8 mouse cellular contexts compared by ENCODE assay signal in the genomic region with DNA sequence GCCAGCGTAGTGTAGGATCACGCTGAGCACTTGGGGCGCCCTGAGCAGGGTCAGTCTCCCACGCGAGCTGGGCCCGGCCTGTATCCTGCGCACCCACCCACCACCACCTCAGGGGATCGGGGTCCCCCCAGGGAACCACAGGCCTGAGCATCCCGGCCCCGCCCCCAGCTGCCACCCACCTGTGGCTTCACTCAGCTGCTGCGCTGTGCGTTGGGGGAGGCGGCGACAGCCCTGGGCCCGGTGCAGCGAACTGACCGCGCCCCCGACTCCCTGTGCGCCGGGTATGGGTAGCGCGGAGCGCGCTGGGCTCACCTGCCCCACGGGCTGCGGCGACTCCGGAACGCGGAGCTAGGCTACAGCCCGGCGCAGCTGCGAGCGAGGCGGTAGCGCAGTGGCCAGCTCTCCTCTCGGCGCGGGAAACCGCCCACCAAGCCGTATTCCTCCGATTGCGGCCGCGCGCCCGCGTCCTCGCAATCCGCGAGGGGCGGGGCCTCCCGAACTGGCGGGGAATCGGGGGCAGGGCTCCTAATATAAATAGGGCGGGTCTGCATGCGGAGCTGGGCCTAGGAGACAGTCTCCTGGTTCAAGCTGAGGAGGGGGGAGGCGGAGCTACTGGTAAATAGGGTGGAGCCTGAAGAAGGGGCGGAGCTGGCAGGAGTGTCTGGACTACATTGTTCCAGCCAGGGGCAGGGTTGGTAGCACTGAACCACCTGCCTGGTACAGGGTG. TPM values are rescaled to one million over a fixed set of nuclear protein-coding genes. Genes with fewer than 3 reads are reported as not detected.
DNase-seq lines count a peak whose midpoint lies in the region; ATAC-seq and TF ChIP-seq lines count a peak whose summit lies in the region.

A gene (minus strand): TSS at position 448 of the 727 bp plus-strand sequence.

- H3K4me2 ChIP-seq in heart, embryonic 11.5 days: peak within 1 kb of the TSS; percentile 97
- H3K4me2 ChIP-seq in kidney, embryonic 15.5 days: peak within 1 kb of the TSS; percentile 99
- peak within 1 kb of the TSS; percentile 95 for H3K4me2 ChIP-seq in limb, embryonic 15.5 days
- H3K4me2 ChIP-seq in midbrain, embryonic 15.5 days: peak within 1 kb of the TSS; percentile 93

- WGBS in heart, embryonic 11.5 days (ENCODE audit: insufficient replicate concordance): under 1% methylated on average over 60 of the region's 60 CpGs
- WGBS in kidney, embryonic 15.5 days: 1% methylated on average over 60 of the region's 60 CpGs
- under 1% methylated on average over 60 of the region's 60 CpGs for WGBS in limb, embryonic 15.5 days
- under 1% methylated on average over 60 of the region's 60 CpGs for WGBS in midbrain, embryonic 15.5 days

- no peak within 1 kb of the TSS for H3K27ac ChIP-seq in heart, embryonic 11.5 days (ENCODE audit: low read depth, low read length)
- H3K27ac ChIP-seq in kidney, embryonic 15.5 days: no peak within 1 kb of the TSS
- H3K27ac ChIP-seq in limb, embryonic 15.5 days: no peak within 1 kb of the TSS
- peak within 1 kb of the TSS; percentile 23; the same call in 1 of the 2 replicates for H3K27ac ChIP-seq in midbrain, embryonic 15.5 days
- no peak within 1 kb of the TSS for H3K27ac ChIP-seq in testis, adult 2 months (ENCODE audit: control insufficient read depth, insufficient read depth, low read depth, low read length)

- peak within 1 kb of the TSS; percentile 61 for H3K9ac ChIP-seq in heart, embryonic 11.5 days (ENCODE audit: low read depth, low read length)
- H3K9ac ChIP-seq in kidney, embryonic 15.5 days: peak within 1 kb of the TSS; percentile 61
- H3K9ac ChIP-seq in limb, embryonic 15.5 days: peak within 1 kb of the TSS; percentile 31
- H3K9ac ChIP-seq in midbrain, embryonic 15.5 days: peak within 1 kb of the TSS; percentile 55

- no peaks in the 10 kb centered on the region for H3K9me3 ChIP-seq in heart, embryonic 11.5 days (replicated peaks; ENCODE audit: control insufficient read depth, low read length)
- no peaks in the 10 kb centered on the region for H3K9me3 ChIP-seq in kidney, embryonic 15.5 days (replicated peaks)
- H3K9me3 ChIP-seq in limb, embryonic 15.5 days: no peaks in the 10 kb centered on the region
- no peaks in the 10 kb centered on the region for H3K9me3 ChIP-seq in midbrain, embryonic 15.5 days

- H3K4me1 ChIP-seq in heart, embryonic 11.5 days (ENCODE audit: control insufficient read depth, insufficient read depth, low read length): peaks cover 15% of the 10 kb centered on the region
- H3K4me1 ChIP-seq in kidney, embryonic 15.5 days: peaks cover 31% of the 10 kb centered on the region
- peaks cover 28% of the 10 kb centered on the region for H3K4me1 ChIP-seq in limb, embryonic 15.5 days
- H3K4me1 ChIP-seq in midbrain, embryonic 15.5 days: peaks cover 27% of the 10 kb centered on the region
- peaks cover 25% of the 10 kb centered on the region for H3K4me1 ChIP-seq in testis, adult 2 months (ENCODE audit: control insufficient read depth, insufficient read depth, low read length)

- no peaks in the 10 kb centered on the region for H3K36me3 ChIP-seq in heart, embryonic 11.5 days (ENCODE audit: control insufficient read depth, insufficient read depth, low read length)
- H3K36me3 ChIP-seq in kidney, embryonic 15.5 days: no peaks in the 10 kb centered on the region
- H3K36me3 ChIP-seq in limb, embryonic 15.5 days: no peaks in the 10 kb centered on the region
- no peaks in the 10 kb centered on the region for H3K36me3 ChIP-seq in midbrain, embryonic 15.5 days (replicated peaks)
- no peaks in the 10 kb centered on the region for H3K36me3 ChIP-seq in testis, adult 2 months (ENCODE audit: control insufficient read depth, insufficient read depth, low read length)

- no peak for TF ChIP-seq POLR2A in testis, adult 2 months (IDR thresholded peaks at IDR 0.05; ENCODE audit: control insufficient read depth, low read depth, low read length)

- peaks cover 42% of the 10 kb centered on the region for H3K27me3 ChIP-seq in heart, embryonic 11.5 days (ENCODE audit: control insufficient read depth, insufficient read depth, low read length)
- H3K27me3 ChIP-seq in kidney, embryonic 15.5 days: peaks cover 39% of the 10 kb centered on the region
- H3K27me3 ChIP-seq in limb, embryonic 15.5 days: peaks cover 53% of the 10 kb centered on the region
- peaks cover 28% of the 10 kb centered on the region for H3K27me3 ChIP-seq in midbrain, embryonic 15.5 days (replicated peaks)
- no peaks in the 10 kb centered on the region for H3K27me3 ChIP-seq in testis, adult 2 months (ENCODE audit: control insufficient read depth, insufficient read depth, low read length)

- peak; percentile 51 for DNase-seq in urinary bladder, postnatal 14 days (ENCODE audit: low spot score)
- no peak for DNase-seq in urinary bladder, postnatal 10 days (ENCODE audit: low spot score)
- DNase-seq in embryo, embryonic 11.5 days (ENCODE audit: low read depth, low spot score): peak; percentile 67

- no peak for TF ChIP-seq CTCF in testis, adult 2 months (IDR thresholded peaks at IDR 0.05; ENCODE audit: control insufficient read depth, insufficient read depth, insufficient replicate concordance, low read depth, low read length)

- ATAC-seq in heart, embryonic 11.5 days (replicated peaks; ENCODE audit: insufficient number of reproducible peaks, low FRiP score, low TSS enrichment): peak; percentile 74
- peak; percentile 90 for ATAC-seq in kidney, embryonic 15.5 days (replicated peaks; ENCODE audit: low FRiP score)
- ATAC-seq in limb, embryonic 15.5 days (ENCODE audit: insufficient number of reproducible peaks, low FRiP score, low TSS enrichment, low read depth): peak; percentile 56
- peak; percentile 93 for ATAC-seq in midbrain, embryonic 15.5 days (replicated peaks)

- peak within 1 kb of the TSS; percentile 49 for H3K4me3 ChIP-seq in heart, embryonic 11.5 days (ENCODE audit: low read depth, low read length)
- H3K4me3 ChIP-seq in kidney, embryonic 15.5 days (replicated peaks): peak within 1 kb of the TSS; percentile 62
- peak within 1 kb of the TSS; percentile 56 for H3K4me3 ChIP-seq in limb, embryonic 15.5 days
- H3K4me3 ChIP-seq in midbrain, embryonic 15.5 days: peak within 1 kb of the TSS; percentile 54
- peak within 1 kb of the TSS; percentile 66 for H3K4me3 ChIP-seq in testis, adult 2 months (ENCODE audit: control insufficient read depth, low read depth, low read length)

RNA-seq across cellular contexts. Expression of the gene that starts here (rescaled TPM):
- polyA plus RNA-seq in heart, embryonic 11.5 days (2014; fragmentation: Nextera tagmentation; extraction: Ambion mirVana): not detected in 2 replicates
- 0.05 TPM in 1 of 2 replicates, not detected in the other for polyA plus RNA-seq in kidney, embryonic 15.5 days (2015; fragmentation: Nextera tagmentation; extraction: Ambion mirVana)
- not detected in 2 replicates for polyA plus RNA-seq in limb, embryonic 15.5 days (2015; fragmentation: Nextera tagmentation; extraction: Ambion mirVana)
- 0.49 and 0.95 TPM in 2 replicates for polyA plus RNA-seq in midbrain, embryonic 15.5 days (2015; fragmentation: Nextera tagmentation; extraction: Ambion mirVana)
- 0.91 and 1.5 TPM in 2 replicates for polyA plus RNA-seq in testis, adult 2 months (2012; rRNA removed)

Comparison
In these comparisons a context has a peak if more than half of its experiments do, and no peak if none do; other contexts are left out.
1. Peak in ATAC-seq, H3K4me3 ChIP-seq, H3K9ac ChIP-seq and H3K4me2 ChIP-seq in heart, embryonic 11.5 days; RNA of the gene not detected or under 1 TPM.
2. Peak in ATAC-seq, H3K4me3 ChIP-seq, H3K9ac ChIP-seq and H3K4me2 ChIP-seq in kidney, embryonic 15.5 days; RNA of the gene not detected or under 1 TPM.
3. Peak in ATAC-seq, H3K4me3 ChIP-seq, H3K9ac ChIP-seq and H3K4me2 ChIP-seq in limb, embryonic 15.5 days; RNA of the gene not detected or under 1 TPM.
4. Peak in ATAC-seq, H3K4me3 ChIP-seq, H3K27ac ChIP-seq, H3K9ac ChIP-seq and H3K4me2 ChIP-seq in midbrain, embryonic 15.5 days; RNA of the gene not detected or under 1 TPM.